Mouse (Mus musculus): ENCODE measurements around the gene Ipo4. TPM values are rescaled to one million over a fixed set of nuclear protein-coding genes. Genes with fewer than 3 reads are reported as not detected.

Gene Ipo4
- total RNA-seq, 2 experiments from 2014 or later: 5.1 to 8.8 TPM

- peak; percentile 77 for ATAC-seq (ENCODE audit: poor library complexity, severe bottlenecking)
Measured at GRCm38 (mm10) chr14:55590748-55591330, 44.9 kb downstream of the Ipo4 start, which contains the start of gene Psme2. TSS of gene Psme2 (minus strand) at chr14:55591113.

- no peak for ATAC-seq (ENCODE audit: poor library complexity, severe bottlenecking)
Measured at GRCm38 (mm10) chr14:55589771-55590448, 45.8 kb downstream of the Ipo4 start.

DNA sequence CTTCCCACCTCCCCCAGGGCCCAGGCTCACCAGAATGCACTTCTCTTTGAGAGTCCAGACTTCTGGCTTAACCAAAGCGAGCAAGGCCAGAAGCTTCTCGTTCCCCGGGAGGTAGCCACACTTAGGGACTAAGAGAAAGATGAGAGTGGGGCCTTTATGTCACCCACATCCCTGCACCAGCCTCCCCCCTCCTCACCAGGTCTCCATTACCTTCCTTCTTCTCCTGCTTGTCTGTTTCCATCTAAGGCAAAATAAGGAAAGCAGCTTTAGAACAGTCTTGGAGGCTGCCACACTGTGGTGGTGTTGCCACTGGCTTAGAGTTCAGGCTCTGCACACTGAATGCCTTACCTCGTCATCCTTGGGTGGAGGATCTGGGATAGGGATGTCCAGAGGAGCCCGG, 46.5 kb downstream of the Ipo4 start:
- ATAC-seq (ENCODE audit: poor library complexity, severe bottlenecking): no peak

DNA sequence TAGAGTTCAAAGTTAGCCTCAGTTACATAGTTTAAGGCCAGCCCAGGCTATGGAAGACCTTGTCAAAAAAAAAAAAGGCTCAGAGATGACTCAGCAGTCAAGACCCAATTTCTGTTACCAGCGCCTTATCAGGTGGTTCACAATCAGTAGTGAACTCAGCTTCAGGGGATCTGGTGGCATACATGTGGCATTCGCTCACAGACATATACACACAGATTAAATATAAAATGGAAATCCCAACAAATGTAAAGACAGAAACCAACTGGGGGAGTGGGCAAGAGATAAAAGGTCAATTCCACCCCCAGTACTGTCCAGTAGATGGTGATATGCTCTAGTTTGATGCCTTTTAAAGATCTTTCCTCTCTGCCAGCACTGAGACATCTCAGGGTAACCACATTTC, 49.6 kb downstream of the Ipo4 start:
- ATAC-seq (ENCODE audit: poor library complexity, severe bottlenecking): no peak

- ATAC-seq (ENCODE audit: poor library complexity, severe bottlenecking): 0 out of 2 replicates have a peak, but pooled peaks have one; percentile 9
Measured at GRCm38 (mm10) chr14:55585566-55585960, 50.2 kb downstream of the Ipo4 start.

- ATAC-seq (ENCODE audit: poor library complexity, severe bottlenecking): peak; percentile 83
Measured at GRCm38 (mm10) chr14:55584702-55585565, 50.8 kb downstream of the Ipo4 start, which contains the start of gene Emc9. TSS of gene Emc9 (minus strand) at chr14:55585302.

DNA sequence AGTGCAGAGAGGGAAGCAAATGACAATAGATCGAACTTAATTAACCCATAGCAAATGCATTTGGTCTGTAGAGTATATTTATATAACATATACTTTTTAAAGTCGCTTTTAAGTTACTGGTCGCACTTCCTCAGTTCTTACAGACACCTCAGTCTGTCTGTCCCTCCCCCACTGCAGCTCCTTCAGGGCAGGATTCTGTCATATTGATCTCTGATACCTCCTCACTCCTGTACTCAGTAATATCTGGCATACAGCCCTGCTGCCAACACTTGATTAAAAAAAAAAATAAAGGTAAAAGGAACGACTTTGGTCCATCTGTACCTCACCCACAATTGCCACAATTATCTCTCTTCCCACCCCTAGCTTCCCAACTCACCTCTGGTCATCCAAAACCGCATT, 51.5 kb downstream of the Ipo4 start:
- no peak for ATAC-seq (ENCODE audit: poor library complexity, severe bottlenecking)

GRCm38 (mm10) chr14:55581981-55582681, 53.6 kb downstream of the Ipo4 start:
- no peak for ATAC-seq (ENCODE audit: poor library complexity, severe bottlenecking)

DNA sequence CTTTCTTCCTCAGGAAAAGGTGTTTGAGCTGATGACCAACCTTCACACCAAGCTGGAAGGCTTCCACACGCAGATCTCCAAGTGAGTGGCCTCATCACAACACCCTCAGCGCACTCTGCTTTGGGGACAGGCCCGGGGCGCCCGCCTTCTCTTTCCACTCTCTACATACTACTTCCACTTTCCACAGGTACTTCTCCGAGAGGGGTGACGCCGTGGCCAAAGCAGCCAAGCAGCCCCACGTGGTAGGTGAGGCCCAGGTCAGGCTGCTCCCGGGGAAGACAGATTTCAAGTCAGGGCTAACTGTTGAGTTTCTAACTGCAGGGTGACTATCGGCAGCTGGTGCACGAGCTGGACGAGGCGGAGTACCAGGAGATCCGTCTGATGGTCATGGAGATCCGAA, 55.0 kb downstream of the Ipo4 start:
- no peak for ATAC-seq (ENCODE audit: poor library complexity, severe bottlenecking)

- ATAC-seq (ENCODE audit: poor library complexity, severe bottlenecking): no peak
Measured at GRCm38 (mm10) chr14:55579511-55580496, 56.0 kb downstream of the Ipo4 start.

GRCm38 (mm10) chr14:55578668-55579269, 57.0 kb downstream of the Ipo4 start:
- peak; percentile 14 for ATAC-seq (ENCODE audit: poor library complexity, severe bottlenecking)

GRCm38 (mm10) chr14:55577871-55578667, 57.7 kb downstream of the Ipo4 start, which contains the start of gene Psme1:
TSS of gene Psme1 (plus strand) at chr14:55578123.
- peak; percentile 91 for ATAC-seq (ENCODE audit: poor library complexity, severe bottlenecking)

- ATAC-seq (ENCODE audit: poor library complexity, severe bottlenecking): peak; percentile 55
Measured at GRCm38 (mm10) chr14:55576376-55576775, 59.4 kb downstream of the Ipo4 start.

- no peak for ATAC-seq (ENCODE audit: poor library complexity, severe bottlenecking)
Measured at GRCm38 (mm10) chr14:55575711-55576110, 60.0 kb downstream of the Ipo4 start.

Data from megakaryocyte, adult 5-6 weeks (primary cell).